Mouse (Mus musculus) left cerebral cortex, postnatal 10 days (tissue): ENCODE measurements around the gene Nfkb2. TPM values are rescaled to one million over a fixed set of nuclear protein-coding genes. Genes with fewer than 3 reads are reported as not detected.

ENCODE experiments used
- DNase-seq, 2 experiments: peaks; one replicate each; pipeline ENCODE4 v3.0.0; 2021 to 2022; ENCODE audit warnings: low spot score in 2 of 2, mixed read lengths in 1 of 2; ENCODE audit errors: extremely low spot score in 1 of 2
- intact Hi-C: fragments of 180-260 bp; cut with DNase I; formaldehyde crosslinking; loops from one replicate; pipeline ENCODE4 v1.15.1; 2025
- total RNA-seq, 2 experiments: library from RNA; stranded (reverse); gene quantifications; 2 replicates each; pipeline ENCODE4 v1.2.3; 2021

Nfkb2 gene
- total RNA-seq, 2 experiments from 2014 or later: 2.0 to 2.4 TPM

DNA sequence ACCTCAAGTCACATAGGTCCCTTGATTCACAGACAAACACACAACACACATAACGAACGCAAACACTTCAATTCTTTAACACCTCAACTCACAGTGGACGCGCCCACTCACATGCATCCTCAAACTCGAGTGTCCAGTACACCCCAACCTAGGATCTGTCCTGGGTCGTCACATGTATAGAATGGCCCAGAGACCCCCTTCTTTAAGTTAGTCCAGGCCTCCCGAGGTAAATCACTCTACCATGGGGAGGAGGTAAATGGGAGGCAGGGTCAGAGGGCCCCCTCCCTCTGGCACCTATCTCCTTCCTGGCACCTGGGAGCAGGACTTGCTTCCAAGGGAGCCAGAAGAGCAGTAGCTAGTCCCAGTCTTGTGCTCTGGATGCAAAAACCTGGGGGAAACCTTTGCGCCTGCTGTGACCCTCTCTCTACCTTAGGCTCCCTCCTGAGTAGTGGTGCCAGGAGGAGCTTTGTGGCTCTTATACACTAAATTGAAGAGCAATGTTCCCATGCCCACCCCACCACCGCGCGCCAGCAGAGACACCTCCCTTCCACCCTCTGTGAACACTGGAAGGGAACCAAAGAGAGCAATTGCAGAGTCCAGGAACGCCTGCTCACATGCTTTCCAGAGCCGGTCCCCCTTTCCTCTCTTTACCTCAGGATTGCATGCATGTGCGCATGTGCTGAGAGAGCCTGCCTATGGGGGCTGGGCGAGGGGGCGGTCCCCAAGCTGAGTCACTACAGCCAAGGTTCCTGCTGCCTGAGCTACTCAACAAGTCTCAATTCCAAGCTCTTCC lies 14.7 kb downstream of the Nfkb2 start:
- intact Hi-C loops: no loop called here
- DNase-seq: peak; percentile 88 to 89

- DNase-seq: no peak
- intact Hi-C loops: no loop called here
These were observed 16.1 kb downstream of the Nfkb2 start for GRCm38 (mm10) chr19:46320076-46320785.

GRCm38 (mm10) chr19:46321101-46321943 lies 17.2 kb downstream of the Nfkb2 start:
- intact Hi-C loops: no loop called here
- DNase-seq: peak in 1 of 2 experiments; percentile 63

GRCm38 (mm10) chr19:46322144-46322995 lies 18.2 kb downstream of the Nfkb2 start:
- no peak for DNase-seq
- intact Hi-C loops: no loop called here

DNA sequence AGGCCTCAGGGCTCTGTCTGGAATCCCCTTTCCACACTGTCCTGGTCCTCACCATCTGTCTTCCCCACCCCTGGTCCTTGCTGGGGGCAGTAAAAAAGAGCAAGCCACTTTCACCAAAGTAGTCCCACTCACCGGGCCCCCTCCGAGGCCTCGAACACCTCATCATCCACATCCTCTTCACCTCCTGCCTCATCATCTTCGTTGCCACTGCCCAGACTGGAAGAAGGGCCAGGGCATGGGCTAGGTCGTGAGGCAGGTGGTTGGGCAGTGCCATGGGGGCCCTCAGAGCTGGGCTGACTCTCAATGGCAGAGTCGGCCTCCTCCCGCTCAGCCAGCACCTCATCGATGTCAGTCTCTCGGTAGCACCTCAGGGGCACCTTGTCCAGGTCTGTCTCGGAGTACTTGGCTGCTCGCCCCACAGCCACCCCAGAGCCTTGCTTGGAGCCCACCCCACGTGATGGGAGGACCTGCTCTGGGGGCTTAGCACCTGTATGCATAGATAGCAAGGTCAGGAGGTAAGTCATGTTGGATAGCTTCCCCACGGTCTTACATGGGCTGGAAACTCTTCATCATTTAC lies 19.0 kb downstream of the Nfkb2 start:
- DNase-seq: no peak
- intact Hi-C loops: no loop called here

DNA sequence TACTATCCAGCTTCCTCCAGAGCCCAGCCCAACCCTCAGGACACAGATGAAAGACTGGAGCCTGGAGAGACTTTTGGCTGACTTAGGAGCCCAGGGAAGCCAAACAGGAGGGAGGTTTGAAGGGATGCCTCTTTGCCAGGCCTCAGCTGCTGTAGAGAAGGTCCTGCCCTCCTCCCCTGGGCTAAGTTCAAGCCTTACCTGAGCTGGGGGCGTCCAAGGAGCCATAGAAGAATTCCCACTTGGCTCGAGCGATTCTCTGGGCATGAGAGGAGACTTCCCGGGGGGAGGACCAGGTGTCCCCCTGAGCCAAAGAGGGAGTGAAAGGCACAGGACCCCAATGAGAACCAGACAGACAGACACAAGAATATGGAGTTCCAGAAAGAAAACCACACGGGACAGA lies 19.6 kb downstream of the Nfkb2 start:
- DNase-seq: no peak
- intact Hi-C loops: no loop called here

DNA sequence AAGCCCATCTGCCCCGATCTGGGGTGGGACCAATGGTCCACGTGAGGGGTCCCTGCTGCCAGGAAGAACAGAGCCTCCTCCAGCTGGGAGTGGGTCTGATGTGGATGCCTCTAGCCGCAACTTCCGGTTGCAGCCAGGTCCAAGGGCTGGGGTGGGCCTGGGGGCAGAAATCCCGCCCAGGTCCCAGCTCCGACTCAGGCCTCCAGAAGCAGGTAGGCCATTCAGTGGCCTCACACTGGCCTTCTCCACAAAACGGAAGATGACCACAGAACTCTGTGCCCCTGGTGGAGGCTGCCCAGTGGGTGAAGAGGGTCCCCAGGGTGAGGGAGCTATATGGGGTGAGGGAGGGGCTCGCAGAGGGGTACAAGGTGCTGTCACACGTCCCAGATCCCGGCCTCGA lies 20.2 kb downstream of the Nfkb2 start:
- intact Hi-C loops: no loop called here
- DNase-seq: no peak

GRCm38 (mm10) chr19:46324918-46325317 lies 20.8 kb downstream of the Nfkb2 start:
- intact Hi-C loops: no loop called here

DNA sequence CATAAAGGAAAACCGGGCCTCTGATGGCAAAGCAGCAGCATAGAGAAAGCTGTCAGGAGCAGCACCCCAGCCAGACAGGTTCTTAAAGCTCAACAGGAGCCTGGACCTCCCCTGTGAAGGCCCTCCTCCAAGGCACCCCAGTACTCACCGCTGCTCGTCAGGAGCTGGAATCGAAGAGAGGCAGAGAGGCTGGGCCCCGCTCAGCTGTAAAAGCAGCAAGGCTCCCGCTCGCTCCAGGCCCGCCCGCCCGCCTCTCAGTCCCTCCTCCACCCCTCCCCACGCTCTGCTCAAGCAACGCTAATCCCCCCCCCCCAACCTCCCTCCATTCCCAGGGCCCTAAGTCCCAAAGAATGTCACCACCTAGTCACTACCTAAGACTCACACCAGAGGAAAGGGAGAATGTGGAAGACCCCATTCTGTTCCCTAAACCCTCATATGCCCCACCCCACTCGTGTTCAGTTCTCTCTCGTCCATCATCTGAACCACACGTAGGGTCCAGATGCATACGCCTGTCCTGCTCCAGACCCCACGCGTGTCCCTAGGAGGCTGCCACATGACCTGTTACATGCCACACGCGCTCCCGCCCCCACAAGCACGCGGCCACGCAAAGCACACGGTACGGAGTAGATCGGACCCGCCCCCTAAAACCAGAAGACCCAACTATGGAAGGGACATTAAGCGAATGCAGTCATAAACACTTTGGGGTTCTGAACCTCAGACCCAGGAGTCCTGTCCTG lies 22.1 kb downstream of the Nfkb2 start:
- intact Hi-C loops: no loop called here
- DNase-seq: peak in 1 of 2 experiments; percentile 51

More at GRCm38 (mm10) chr19:46324918-46325317, 20.8 kb downstream of the Nfkb2 start:
- DNase-seq: no peak

- peak in 1 of 2 experiments; percentile 80 for DNase-seq
- intact Hi-C loops: no loop called here
These were observed 22.7 kb downstream of the Nfkb2 start, which contains the start of gene Psd for GRCm38 (mm10) chr19:46326756-46327305. Gene Psd, minus strand, starts transcription at chr19:46327156.

GRCm38 (mm10) chr19:46327531-46328064 lies 23.5 kb downstream of the Nfkb2 start:
- DNase-seq: peak in 1 of 2 experiments; percentile 21
- intact Hi-C loops: no loop called here

DNA sequence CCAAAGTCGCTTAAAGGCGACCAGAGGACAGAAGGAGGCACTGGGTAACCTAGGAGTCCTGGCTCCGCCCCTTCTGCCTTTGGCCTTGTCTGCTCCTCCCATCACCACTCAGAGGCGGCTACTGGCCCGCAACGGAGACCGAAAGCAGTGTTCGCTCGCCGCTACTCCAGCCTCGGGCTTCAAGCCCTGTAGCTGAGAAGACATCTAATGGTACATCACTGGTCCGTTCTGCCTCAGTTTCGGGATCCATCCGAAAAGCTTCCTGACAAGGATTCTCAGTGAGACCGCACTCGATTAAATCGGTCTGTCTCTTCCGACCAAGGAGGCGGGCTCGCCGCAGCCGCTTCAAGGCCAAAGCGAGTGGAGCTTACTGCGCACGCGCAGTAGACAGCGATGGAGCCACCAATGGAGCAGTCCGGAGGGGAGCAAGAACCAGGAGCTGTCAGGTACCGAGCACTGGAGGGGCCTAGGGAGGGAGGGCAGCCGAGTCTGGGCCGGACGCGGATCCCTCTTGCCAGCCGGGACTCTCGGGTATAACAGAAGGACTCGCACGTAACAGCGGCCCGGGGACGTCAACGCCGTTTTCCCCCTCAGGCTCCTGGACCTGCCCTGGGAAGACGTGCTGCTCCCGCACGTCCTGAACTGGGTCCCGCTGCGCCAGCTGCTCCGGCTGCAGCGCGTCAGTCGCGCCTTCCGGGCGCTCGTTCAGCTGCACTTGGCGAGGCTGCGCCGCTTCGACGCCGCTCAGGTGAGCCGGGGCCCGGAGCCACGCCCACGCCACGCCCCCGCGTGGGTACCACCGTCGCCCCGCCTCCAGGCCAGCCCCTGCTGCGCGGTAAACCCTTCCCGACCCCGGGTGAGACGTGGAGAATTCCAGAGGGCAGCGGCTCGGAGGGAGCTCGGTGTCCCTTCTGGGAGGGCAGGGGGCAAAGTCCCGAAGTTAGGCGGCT lies 24.2 kb downstream of the Nfkb2 start, which contains the start of gene Fbxl15:
Gene Fbxl15 (plus strand): TSS at position 104 of the 950 bp plus-strand sequence.
- intact Hi-C loops: no loop called here
- DNase-seq: peak; percentile 96 to 97

- intact Hi-C loops: no loop called here
- no peak for DNase-seq
These were observed 25.0 kb downstream of the Nfkb2 start for GRCm38 (mm10) chr19:46329031-46329641.

DNA sequence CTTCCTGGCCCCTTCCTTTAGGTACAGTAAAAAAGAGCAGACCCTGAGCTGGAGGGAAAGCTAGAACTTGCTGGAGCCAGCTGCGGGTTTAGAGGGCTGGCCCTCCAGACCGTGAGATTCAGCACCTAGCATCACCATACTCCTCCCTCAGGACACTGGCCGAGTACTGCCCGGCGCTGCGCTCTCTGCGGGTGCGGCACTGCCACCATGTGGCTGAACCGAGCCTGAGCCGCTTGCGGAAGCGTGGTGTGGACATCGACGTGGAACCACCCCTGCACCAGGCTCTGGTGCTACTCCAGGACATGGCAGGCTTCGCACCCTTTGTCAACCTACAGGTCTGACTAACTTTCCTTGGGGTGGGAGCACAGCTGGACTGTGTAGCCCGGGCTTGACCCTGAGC lies 25.8 kb downstream of the Nfkb2 start:
- DNase-seq: peak in 1 of 2 experiments; percentile 89
- intact Hi-C loops: no loop called here

GRCm38 (mm10) chr19:46330696-46331095 lies 26.6 kb downstream of the Nfkb2 start:
- intact Hi-C loops: no loop called here
- no peak for DNase-seq
